Mouse (Mus musculus) cortical plate, adult 2 months (tissue): Measurements from ENCODE around the gene Prkch.

Experiments
- CTCF ChIP-seq: fragments of 200-500 bp; IDR thresholded peaks from 2 replicates; pipeline ENCODE4 v1.5.1; 2011; ENCODE audit warnings: mild to moderate bottlenecking, control low read depth, low read length; ENCODE audit not compliant: insufficient read depth; ENCODE audit errors: extremely low read depth
- POLR2A ChIP-seq: fragments of 200-500 bp; IDR thresholded peaks from 2 replicates; pipeline ENCODE4 v1.6.1; 2011; ENCODE audit warnings: mild to moderate bottlenecking, low read length, control low read depth; ENCODE audit not compliant: insufficient read depth; ENCODE audit errors: extremely low read depth

GRCm38 (mm10) chr12:73594177-73594745 is 9.7 kb downstream of the Prkch start:
- TF ChIP-seq CTCF (no peak), POLR2A (no peak)
